Mouse (Mus musculus): Measurements from ENCODE around the gene Rtf2. TPM values are rescaled to one million over a fixed set of nuclear protein-coding genes. Genes with fewer than 3 reads are reported as not detected.

The Rtf2 gene
- 10 to 100 TPM; 40.7 to 40.9 TPM for total RNA-seq (2021)

DNA sequence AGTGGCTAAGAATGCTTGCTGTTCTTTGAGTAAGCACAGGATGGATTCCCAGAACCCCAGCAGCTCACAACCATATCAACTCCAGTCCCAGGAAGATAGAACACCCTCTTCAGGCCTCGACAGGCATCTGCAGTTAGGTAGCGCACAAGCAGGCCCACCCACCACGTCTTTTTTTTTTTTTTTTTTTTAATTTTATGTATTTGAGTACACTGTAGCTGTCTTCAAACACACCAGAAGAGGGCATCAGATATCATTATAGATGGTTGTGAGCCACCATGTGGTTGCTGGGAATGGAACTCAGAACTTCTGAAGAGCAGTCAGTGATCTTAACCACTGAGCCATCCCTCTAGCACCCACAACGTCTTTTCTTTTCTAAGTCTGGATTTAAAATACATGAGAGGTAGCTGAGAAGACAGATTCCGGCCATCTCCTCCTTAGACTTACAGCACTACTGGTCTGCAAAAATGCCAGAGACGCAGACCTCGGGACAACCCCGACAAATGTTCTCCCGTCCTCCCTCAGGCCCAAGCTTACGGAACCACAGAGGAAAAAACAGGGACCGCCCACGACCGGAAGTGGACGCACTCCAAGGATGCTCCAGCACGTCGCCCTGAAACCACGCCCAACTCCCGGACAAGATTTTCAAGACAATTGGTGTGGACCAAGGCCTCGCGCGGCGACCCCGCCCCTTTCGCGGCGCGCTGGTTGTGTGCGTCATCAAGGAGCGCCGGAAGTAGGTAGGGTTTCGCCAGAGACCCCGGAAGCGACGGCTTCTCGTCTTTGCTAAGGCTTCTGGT lies at the start of gene Rtf2:
Gene Rtf2, plus strand, starts transcription at position 714 of the 797 bp plus-strand sequence.
- peak; percentile 99 to 100 for DNase-seq
- intact Hi-C loops (cut with DNase I) = loop anchor here (5.0 kb wide), 1 partner anchor 68 kb away; the partner anchor contains the start of genes Aurka and Cstf1

DNA sequence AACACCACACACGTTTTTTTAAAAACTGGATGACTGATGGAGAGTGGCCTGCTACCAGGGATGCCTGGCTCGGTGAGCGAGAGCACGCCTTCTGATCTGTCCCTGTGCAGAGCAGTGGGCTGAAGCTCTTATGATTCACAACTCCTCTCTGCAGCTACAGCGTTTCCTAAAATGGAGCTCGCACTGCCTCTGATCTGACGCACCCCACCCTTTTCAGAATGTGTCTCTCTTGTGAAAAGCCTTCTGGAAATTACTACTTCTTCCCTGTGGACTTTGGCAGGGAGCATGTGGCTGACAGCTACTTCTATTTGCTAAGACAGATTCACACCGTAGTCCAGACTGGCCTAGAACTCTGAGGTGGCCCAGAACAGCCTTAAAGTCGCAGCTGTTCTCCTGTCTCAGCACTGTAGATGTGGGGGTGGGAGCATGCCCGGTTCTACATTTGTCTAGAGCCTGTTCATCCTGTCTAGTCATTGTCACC lies 48.3 kb upstream of the Rtf2 start:
- no peak for DNase-seq
- intact Hi-C loops (cut with DNase I) = no loop called here

DNA sequence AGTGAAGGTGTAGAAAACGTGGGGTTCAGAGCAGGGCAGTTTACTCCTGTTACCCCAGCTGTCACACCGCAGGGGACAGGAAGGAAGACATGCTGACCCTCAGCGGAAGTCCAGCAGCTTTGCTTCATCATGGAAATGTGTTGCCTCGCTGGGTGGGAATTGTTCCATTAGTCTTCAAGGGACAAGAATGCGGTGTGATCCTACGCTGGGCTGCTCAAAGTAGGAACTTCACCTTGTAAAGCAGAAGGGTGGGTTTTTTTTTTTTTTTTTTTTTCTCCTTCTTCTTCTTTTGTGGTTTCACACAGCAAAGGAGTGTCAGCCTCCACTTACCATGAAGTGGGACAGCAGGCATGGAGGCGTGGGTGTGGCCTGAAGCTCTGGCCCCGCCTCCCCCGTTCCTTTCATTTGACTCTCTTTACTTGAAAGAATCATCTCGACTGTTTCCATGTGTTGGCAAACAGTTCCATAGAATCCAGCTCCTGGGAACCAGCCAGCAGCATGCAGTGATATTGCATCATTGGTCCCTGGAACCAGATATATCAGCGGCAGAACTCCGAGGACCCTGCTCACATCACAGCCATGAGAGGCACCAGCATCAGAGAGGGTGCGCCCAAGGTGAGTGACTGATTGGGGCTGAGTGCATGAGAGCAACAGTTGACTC lies 46.8 kb upstream of the Rtf2 start, which contains the start of gene Cass4:
Gene Cass4, plus strand, starts transcription at position 404 of the 661 bp plus-strand sequence.
- DNase-seq = peak; percentile 25
- intact Hi-C loops (cut with DNase I) = no loop called here

DNA sequence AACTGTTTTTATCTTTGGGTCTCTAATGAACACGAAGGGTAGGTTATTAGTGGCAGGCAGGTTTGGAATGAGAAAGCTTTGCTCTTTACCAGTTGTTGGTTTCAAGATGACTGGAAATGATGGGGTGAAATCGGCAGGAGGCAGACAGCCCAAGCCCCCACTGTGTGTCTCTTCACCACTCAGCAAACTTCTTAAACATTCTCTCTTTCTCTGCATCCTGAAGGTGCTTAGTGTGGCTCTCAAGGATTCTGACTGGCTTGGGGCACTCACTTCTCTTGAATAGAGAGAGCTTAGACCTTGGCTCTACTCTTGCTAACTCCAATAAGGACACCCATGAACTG lies 46.3 kb upstream of the Rtf2 start:
- intact Hi-C loops (cut with DNase I) = no loop called here
- DNase-seq = no peak

DNA sequence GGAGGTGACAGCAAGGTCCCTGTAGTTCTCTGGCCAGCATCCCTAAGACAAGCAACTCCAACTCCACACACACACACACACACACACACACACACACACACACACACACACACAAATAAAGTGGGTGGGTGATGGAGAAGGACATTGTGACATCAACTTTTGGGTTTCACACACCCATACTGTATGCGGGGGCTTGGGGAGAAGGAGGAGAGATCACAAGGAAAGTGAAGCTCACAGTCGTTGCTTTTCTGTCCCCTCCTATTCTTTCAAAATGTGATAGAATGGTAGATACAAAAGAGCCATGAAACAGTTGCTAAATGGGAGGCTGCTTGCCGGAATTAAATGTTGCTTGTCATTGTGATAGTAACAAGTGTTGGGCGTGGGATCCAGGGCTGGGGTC lies 45.7 kb upstream of the Rtf2 start:
- DNase-seq = no peak
- intact Hi-C loops (cut with DNase I) = no loop called here

DNA sequence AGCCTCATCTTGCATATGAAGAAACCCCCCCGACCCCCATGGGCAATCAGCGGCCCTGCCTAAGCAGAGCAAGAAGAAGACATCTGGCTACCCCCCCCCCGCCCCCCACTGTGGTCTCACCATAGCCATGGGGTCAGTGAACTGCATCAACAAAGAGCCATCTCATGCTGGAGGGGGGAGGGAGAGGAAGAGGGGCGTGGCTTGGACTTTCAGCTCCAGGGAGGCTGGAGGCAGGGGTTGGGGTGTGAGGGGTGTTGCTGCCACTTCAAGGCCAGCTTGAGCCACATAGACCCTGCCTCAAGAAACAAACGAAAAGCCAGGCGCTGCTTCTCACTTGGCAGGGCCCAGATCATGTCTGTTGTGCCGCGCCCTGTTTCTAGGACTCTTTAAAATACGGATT lies 44.4 kb upstream of the Rtf2 start:
- no peak for DNase-seq
- intact Hi-C loops (cut with DNase I) = no loop called here

DNA sequence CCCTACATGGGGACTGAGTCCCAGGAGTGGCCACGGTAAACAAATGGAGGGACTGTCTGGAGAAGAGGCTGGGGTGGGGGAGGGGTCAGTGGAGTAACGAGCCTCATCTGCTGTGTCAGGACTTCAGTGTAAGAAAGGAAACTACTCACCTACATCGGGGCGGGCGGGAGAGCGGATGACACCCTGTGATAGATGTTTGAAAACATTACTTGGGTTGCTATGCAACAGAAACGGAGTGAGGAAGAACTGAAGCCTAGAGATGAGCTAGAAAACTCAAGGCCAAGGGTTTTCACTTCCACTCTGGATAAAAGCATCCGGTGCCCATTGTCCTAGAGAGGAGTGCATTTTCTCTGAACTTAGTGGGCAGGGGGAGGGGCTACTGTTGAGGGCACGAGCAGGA lies 40.5 kb upstream of the Rtf2 start:
- intact Hi-C loops (cut with DNase I) = no loop called here
- DNase-seq = no peak

DNA sequence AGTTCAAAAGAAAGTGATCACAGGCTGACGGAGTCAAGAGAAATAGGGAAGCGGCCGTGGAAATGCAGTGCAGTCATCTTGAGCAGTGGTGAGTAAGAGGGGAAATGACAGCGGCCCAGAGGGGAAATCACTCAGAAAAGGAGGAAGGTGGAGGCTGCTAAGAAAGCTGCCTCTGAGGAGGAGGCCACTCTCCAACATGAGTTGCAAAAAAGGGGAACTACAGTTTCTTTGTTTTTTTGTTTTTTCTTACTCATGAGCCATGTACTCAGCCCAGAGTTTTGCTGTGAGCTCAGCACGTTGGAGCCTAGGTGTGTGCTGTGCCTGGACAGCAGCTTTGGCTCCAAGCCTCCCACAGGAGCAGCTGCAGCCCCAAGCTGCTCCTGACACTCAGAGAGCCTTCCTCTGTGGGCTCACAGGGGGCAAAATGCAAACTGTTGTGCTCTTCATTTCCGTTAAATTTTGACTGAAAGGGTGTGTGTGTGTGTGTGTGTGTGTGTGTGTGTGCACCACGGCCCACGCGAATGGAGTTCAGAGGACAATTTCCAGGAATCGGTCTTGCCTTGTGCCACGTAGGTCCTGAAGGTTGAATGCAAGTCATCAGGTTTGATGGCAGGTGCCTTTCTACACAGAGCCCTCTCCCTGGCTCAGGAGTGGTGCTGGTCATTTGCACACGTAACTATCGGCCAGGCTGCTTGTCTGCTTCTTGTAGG lies 39.1 kb upstream of the Rtf2 start:
- intact Hi-C loops (cut with DNase I) = no loop called here
- peak; percentile 26 to 31 for DNase-seq

DNA sequence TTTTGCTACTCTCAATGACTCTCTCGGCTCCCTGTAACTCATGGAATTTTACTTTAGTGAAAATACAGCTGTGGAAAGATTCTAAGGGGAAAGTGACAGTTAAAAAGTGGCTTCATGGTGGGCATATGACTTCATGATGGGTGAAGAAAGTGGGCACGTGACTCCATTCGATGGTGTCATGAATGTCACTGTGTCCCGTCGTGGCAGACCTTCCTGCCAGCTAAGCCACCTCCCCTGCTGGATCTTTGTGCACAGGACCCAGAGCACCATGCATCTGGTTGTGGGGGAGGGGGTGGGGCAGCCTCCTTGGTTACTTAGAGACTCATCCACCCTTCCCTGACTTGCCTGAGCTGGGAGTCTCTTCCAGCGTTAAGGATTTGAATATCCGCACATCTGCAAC lies 36.1 kb upstream of the Rtf2 start:
- DNase-seq = no peak
- intact Hi-C loops (cut with DNase I) = no loop called here

DNA sequence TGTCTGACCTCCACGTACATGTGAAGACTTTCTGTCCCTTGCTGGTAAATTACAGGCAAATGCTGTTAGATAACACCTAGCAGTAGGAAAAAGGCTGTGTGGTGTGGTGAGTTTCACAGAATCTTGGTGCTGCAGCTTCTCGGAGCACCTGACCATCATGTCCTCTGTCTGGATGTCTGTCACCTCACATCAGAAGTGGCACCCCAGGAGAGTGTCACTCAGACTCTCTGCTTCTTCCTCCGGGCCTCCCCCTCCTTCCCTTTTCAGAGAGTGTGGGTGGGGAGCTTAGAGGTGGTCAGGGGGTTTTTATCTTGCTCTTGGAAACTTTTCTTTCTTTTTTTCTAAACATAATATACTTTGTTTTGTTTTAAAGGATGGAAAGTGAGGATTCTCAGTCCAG lies 35.3 kb upstream of the Rtf2 start:
- intact Hi-C loops (cut with DNase I) = no loop called here
- no peak for DNase-seq

DNA sequence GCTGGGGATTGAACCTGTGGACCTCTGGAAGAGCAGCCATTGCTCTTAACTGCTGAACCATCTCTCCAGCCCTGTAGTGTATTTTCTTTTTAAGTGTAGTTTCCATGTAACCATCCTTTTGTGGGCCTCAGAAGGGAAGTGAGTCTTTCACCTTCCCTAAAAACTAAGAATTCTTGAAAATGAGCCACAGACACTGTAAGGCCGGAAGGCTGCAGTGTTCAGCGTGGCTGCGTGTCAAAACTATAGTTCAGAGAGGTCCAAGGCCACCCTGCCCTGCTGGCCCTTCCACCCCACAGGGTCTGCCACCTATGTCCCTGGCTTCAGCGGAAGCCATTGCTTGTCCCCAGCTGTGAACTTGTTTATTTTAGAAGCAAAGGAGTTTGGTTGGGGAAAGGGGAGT lies 34.2 kb upstream of the Rtf2 start:
- DNase-seq = no peak
- intact Hi-C loops (cut with DNase I) = no loop called here

DNA sequence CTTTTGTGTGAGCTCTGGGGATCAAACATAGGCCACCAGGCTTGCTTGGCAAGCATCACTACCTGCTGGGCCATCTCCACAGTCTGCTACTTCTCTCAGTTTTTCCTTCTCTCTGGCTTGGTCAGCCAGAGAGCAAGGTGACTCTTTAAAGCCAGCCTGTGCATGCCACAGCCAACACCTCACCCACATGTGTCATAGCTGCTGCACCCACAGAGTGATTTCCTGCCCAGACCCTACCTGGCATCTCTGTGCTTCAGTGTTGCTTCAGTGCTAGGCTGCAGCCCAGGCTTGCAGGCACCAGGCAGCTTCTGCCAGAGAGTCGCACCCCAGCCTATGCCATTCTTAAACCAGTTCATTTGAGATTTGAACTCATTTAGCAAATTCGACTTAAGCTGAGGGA lies 32.9 kb upstream of the Rtf2 start:
- DNase-seq = no peak
- intact Hi-C loops (cut with DNase I) = no loop called here

DNA sequence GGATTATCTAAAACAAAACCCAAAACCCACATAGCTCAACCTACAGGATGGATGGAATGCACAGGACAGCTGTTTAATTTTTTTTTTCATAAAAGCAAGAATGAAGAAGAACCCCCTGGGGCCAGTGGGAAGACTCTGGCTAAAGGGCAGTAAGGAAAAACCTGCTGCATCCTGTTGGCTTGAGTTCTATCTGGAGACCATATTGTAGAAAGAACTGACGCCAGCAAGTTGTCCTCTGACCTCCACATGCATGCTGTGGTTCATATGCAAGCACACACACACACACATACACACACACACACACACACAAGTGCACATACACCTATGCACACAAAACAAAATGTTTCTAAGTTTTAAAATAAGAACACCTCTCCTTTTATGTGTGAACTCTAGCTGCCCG lies 29.7 kb upstream of the Rtf2 start:
- DNase-seq = no peak
- intact Hi-C loops (cut with DNase I) = no loop called here

DNA sequence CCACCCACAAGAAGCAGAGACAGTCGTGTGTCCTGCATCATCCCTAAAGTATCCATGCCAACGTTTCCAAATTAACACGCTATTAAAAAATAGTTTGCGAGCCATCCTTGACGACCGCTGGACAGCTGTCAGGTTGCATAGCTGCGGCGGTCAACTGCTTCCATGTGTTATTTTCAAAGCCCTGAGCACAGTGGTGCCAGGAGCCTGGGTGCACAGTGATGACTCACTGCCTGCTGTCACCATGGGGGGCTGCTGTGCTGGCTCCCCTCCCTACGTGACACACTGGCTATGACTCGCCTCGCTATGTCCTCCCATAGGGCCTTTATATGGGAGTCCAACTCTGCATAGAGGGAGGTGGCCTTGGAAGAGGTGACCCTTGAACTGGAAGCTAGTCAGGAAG lies 29.3 kb upstream of the Rtf2 start:
- no peak for DNase-seq
- intact Hi-C loops (cut with DNase I) = no loop called here

DNA sequence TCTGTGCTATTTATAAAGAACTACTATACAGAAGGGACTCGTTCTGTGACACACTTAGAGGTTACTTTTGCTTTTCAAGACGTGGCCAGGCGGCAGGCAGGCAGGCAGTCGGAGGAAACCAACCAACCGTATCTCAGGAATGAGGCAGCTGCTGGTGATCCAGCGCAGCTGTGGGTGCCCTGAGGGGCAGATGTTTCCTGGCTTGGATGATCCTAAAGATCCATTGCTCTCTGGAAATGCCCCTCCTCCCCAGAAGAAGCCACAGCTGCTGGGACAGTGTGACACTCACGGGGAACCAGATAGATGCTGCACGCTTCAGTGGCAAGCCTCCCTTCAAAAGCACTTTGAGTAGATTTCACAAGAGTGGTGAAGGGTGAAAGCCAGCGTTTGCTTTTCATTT lies 27.9 kb upstream of the Rtf2 start:
- DNase-seq = peak in 1 of 2 experiments; percentile 15
- intact Hi-C loops (cut with DNase I) = no loop called here

DNA sequence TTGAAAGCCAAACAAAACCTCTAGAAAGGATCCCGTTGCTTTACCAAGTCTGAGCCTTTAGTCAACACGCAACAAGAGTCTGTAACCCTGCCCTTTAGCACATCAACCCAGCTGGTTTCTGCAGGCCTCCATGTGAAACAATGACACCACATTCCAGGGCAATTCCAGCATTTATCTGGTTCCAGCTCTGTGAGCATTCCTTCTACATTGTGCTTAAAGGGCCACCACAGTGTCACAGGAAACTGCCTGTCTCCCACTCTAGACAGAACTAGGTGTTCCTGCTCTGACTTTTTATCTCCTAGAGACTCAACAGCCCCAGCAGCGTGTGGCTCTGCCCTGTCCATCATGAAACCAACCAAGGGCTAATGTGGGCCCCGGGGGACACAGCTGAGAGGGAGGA lies 27.1 kb upstream of the Rtf2 start:
- peak in 1 of 2 experiments; percentile 26 for DNase-seq
- intact Hi-C loops (cut with DNase I) = no loop called here

DNA sequence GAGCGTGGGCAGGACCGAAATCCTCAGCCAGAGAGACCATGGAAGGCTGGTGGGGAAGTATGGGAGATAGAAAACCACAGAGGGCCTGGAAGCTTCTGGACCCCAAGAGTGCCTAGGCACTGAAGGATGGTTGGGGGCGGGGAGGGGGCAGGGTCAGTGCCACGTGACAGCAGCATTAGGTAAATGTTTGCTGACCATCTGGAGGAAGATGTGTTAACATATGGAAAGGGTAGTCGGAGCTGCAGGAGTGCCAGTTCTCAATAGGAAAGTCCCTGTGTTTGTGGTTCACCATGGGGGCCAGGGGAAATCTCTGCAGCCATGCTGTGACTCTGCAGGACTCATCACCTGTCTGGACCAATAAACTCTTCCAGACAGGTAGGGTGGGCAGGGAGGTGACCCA lies 26.5 kb upstream of the Rtf2 start:
- no peak for DNase-seq
- intact Hi-C loops (cut with DNase I) = no loop called here

DNA sequence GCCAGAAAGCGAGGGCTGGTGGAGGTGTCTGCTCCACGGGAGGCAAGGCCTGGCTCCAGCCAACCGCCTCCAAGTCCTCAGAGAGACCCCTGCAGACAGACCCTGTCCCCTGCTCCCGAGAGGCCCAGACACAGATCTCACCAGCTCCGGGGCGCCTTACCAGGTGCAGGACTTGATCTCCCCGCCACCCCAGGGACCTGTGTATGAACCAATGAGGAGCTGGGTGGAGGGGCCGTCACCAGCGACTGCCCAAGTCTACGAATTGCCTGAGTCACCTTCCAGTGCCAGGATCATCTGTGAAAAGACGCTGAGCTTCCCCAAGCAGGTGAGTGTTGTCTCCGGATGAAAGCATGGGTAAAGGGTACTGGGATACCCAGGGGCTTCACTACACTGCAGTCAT lies 24.1 kb upstream of the Rtf2 start:
- no peak for DNase-seq
- intact Hi-C loops (cut with DNase I) = no loop called here

DNA sequence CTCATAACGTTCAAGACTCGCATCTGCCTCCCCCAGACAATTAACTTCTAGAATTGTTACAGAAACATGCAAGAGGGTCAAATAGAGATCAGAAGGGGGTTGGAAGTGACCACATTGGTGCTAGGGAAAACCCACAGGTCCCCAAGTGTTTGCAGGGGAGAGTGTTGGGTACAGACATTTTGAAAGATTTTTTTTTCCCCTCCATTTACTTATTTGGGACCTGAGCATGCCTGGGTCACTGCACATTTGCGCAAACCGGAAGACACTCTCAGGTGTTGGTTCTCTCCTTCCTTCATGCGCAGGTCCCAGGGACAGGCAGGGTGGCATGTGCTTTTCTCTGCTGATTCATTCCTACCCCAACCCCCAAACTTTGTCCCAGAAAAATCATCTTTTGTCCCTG lies 23.5 kb upstream of the Rtf2 start:
- DNase-seq = no peak
- intact Hi-C loops (cut with DNase I) = no loop called here

DNA sequence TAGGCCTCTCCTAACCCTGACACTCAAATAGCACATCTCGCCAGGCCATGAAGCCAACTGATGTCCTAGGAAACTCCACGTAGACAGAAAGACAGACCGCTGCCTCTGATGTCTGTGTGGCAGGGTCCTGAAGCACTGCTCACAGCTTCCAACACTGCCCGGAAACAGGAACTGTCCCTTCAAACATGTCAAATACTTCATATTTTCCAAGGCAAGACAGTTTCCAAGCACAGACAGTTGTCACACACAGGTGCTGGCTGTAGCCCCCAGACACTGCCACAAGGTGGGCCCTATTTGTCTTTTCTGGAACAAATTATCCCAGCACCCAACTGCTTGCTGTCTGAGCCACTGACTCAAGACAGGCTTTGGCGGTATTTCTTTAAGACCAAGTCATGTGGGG lies 22.1 kb upstream of the Rtf2 start:
- no peak for DNase-seq
- intact Hi-C loops (cut with DNase I) = no loop called here

DNA sequence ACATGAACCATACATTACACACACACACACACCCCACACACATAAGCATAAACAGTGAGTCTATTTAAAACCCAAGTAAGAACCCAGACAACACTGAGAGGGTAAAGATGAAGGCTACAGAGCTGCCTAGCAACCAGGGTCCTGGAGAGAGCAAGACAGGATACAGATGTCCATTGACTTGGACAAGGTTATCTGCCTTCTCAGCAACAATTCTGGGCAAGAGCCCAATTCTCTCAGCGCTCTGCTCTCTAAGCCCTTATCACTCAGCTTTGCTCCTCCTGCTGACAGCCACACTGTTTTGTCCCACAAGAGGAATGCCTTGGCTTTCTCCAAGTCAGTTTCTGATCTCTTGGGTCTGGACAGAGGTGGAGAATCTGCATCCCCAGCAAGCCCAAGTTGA lies 9.7 kb upstream of the Rtf2 start:
- peak; percentile 63 to 73 for DNase-seq
- intact Hi-C loops (cut with DNase I) = no loop called here

DNA sequence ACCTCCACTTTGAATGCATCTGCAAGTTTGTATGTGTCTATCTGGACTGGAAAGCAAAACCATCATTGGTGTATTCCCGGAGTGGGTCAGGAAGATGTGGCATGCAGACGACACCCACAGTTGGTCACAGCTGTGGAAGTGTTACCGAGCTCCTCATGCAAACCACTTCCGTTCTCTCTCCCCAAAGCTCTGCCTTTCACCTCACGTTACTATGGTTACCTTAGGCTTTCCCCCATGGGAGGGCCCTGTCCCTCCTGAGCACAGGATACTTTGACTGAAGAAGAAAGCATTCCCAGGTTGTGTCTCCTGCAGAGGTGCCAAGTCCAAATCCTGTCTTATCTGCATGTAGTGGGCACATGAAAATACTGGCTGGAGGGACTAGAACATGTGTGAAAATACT lies 6.6 kb upstream of the Rtf2 start:
- DNase-seq = peak in 1 of 2 experiments; percentile 10

More for the DNA sequence above, 6.6 kb upstream of the Rtf2 start:
- intact Hi-C loops (cut with DNase I) = no loop called here

Data from heart, postnatal 10 days (tissue).